10 mouse cellular contexts compared by ENCODE assay signal in genomic region chr7:133555786-133556492, GRCm38 (mm10). TPM values are rescaled to one million over a fixed set of nuclear protein-coding genes. Genes with fewer than 3 reads are reported as not detected.
A peak's percentile ranks its signal among the peaks of the same experiment; 100 is the strongest.
DNase-seq lines count a peak whose midpoint lies in the region; ATAC-seq and TF ChIP-seq lines count a peak whose summit lies in the region.
"Had no signal": no experiment of that assay in that cellular context is flagged by ENCODE, and none has a peak within 500 bp of the region (broad histone marks: within the 10 kb centered on the region; RNA-seq: fewer than 3 reads in every experiment).

No protein-coding gene starts in this region.

- H3K27me3 ChIP-seq in hindbrain, embryonic 10.5 days (ENCODE audit: insufficient read depth, poor library complexity, severe bottlenecking): no peaks in the 10 kb centered on the region
- no peaks in the 10 kb centered on the region for H3K27me3 ChIP-seq in hindbrain, embryonic 13.5 days
- no peaks in the 10 kb centered on the region for H3K27me3 ChIP-seq in ES-Bruce4 (ENCODE audit: control insufficient read depth, insufficient read depth, low read length, poor library complexity, severe bottlenecking)

- WGBS in hindbrain, embryonic 10.5 days: 62% methylated on average over 8 of the region's 8 CpGs
- WGBS in hindbrain, embryonic 13.5 days: 72% methylated on average over 8 of the region's 8 CpGs

- peak; percentile 33 for DNase-seq in hindbrain, embryonic 10.5 days (ENCODE audit: low spot score)
- DNase-seq in 3T3-L1 (ENCODE audit: low read depth, low spot score) (peak; percentile 9), MN1 (ENCODE audit: low spot score) (no peak)
- DNase-seq in forelimb bud, embryonic 11.5 days (ENCODE audit: low read depth, low spot score): peak; percentile 19
- no peak for DNase-seq in spleen, adult 18-20 months
- no peak for DNase-seq in urinary bladder, postnatal 14 days (ENCODE audit: low spot score)
- DNase-seq: thymus, postnatal 25 days had no signal

- H3K27ac ChIP-seq in hindbrain, embryonic 10.5 days: no peak overlapping the region
- no peak overlapping the region for H3K27ac ChIP-seq in hindbrain, embryonic 13.5 days
- H3K27ac ChIP-seq in ES-Bruce4 (ENCODE audit: insufficient read depth, low read length): no peak overlapping the region
- H3K27ac ChIP-seq: limb, embryonic 13.5 days had no signal

- peak; percentile 47 for TF ChIP-seq CTCF in ES-Bruce4 (IDR thresholded peaks at IDR 0.05; ENCODE audit: low read depth, low read length)

- ATAC-seq in hindbrain, embryonic 13.5 days (ENCODE audit: low FRiP score): no peak

- TF ChIP-seq POLR2A in ES-Bruce4 (IDR thresholded peaks at IDR 0.05; ENCODE audit: insufficient read depth, low read length): no peak

- no peak overlapping the region for H3K9ac ChIP-seq in hindbrain, embryonic 13.5 days
- H3K9ac ChIP-seq in ES-Bruce4 (ENCODE audit: low read depth, poor library complexity, severe bottlenecking): no peak overlapping the region
- H3K9ac ChIP-seq: limb, embryonic 13.5 days had no signal

- no peak overlapping the region for H3K4me2 ChIP-seq in hindbrain, embryonic 13.5 days
- H3K4me2 ChIP-seq: limb, embryonic 13.5 days had no signal

- H3K36me3 ChIP-seq in hindbrain, embryonic 10.5 days: no peaks in the 10 kb centered on the region
- no peaks in the 10 kb centered on the region for H3K36me3 ChIP-seq in hindbrain, embryonic 13.5 days
- no peaks in the 10 kb centered on the region for H3K36me3 ChIP-seq in ES-Bruce4 (ENCODE audit: control insufficient read depth, insufficient read depth, low read length, poor library complexity, severe bottlenecking)
- H3K36me3 ChIP-seq: limb, embryonic 13.5 days had no signal

- TF ChIP-seq EP300 in ES-Bruce4 (IDR thresholded peaks at IDR 0.05; ENCODE audit: insufficient read depth, low read depth, low read length): no peak

- H3K4me3 ChIP-seq in hindbrain, embryonic 10.5 days: no peak overlapping the region
- H3K4me3 ChIP-seq in hindbrain, embryonic 13.5 days: no peak overlapping the region
- H3K4me3 ChIP-seq in ES-Bruce4 (ENCODE audit: low read depth, low read length): no peak overlapping the region
- H3K4me3 ChIP-seq: limb, embryonic 13.5 days had no signal

- no peaks in the 10 kb centered on the region; the same call in 1 of the 2 replicates for H3K4me1 ChIP-seq in hindbrain, embryonic 10.5 days (replicated peaks)
- H3K4me1 ChIP-seq in hindbrain, embryonic 13.5 days (replicated peaks): no peaks in the 10 kb centered on the region
- H3K4me1 ChIP-seq in ES-Bruce4 (ENCODE audit: control insufficient read depth, insufficient read depth, low read length): no peaks in the 10 kb centered on the region
- H3K4me1 ChIP-seq: limb, embryonic 13.5 days had no signal

- no peaks in the 10 kb centered on the region for H3K9me3 ChIP-seq in hindbrain, embryonic 10.5 days
- no peaks in the 10 kb centered on the region for H3K9me3 ChIP-seq in hindbrain, embryonic 13.5 days
- no peaks in the 10 kb centered on the region for H3K9me3 ChIP-seq in ES-Bruce4 (replicated peaks; ENCODE audit: control insufficient read depth, insufficient read depth, low read length, poor library complexity, severe bottlenecking)
- H3K9me3 ChIP-seq: limb, embryonic 13.5 days had no signal

RNA-seq across cellular contexts. Expression of gene Tex36, which starts 46.0 kb away (rescaled TPM):
- polyA plus RNA-seq in hindbrain, embryonic 10.5 days (2016; fragmentation: Nextera tagmentation; extraction: Ambion mirVana): 0.16 TPM in 1 of 2 replicates, not detected in the other
- 0.23 TPM in 1 of 2 replicates, not detected in the other for polyA plus RNA-seq in hindbrain, embryonic 13.5 days (2015; fragmentation: Nextera tagmentation; extraction: Ambion mirVana)
- polyA plus RNA-seq in ES-Bruce4 (2011; ENCODE audit: insufficient read depth, insufficient read length, low read depth, missing spikeins): not detected in 2 replicates
- polyA plus RNA-seq: limb, embryonic 13.5 days had no signal

Comparison
In these comparisons a context has a peak if more than half of its experiments do, and no peak if none do; other contexts are left out.
1. DNase-seq: peak in hindbrain, embryonic 10.5 days (single experiment), 3T3-L1 (single experiment) and forelimb bud, embryonic 11.5 days (single experiment); none in spleen, adult 18-20 months (0 of 2), urinary bladder, postnatal 14 days (single experiment) and MN1 (single experiment).